10 mouse cellular contexts compared by ENCODE assay signal in the genomic region with DNA sequence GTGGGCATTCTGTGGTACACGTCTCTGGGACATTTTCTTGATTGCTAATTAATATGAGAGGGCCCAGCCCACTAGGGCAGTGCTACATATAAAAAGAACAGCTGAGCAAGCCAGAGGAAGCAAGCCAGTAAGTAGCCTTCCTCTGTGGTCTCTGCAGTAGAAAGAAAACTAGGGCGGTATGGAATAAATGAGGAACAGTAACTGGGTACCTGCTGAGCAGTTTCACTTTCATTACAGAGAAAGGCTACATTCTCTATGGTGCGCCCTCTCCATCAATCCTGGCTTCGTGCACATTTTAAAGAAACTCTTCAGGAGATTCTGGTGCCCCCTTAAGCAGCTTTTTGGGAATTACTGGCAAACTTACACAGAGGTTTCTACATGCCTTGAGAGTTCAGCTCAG. TPM values are rescaled to one million over a fixed set of nuclear protein-coding genes. Genes with fewer than 3 reads are reported as not detected.
DNase-seq lines count a peak whose midpoint lies in the region; ATAC-seq and TF ChIP-seq lines count a peak whose summit lies in the region.
"Had no signal": no experiment of that assay in that cellular context is flagged by ENCODE, and none has a peak within 500 bp of the region (broad histone marks: within the 10 kb centered on the region; RNA-seq: fewer than 3 reads in every experiment).

No protein-coding gene starts in this region.

- ATAC-seq in kidney, postnatal 0 days (replicated peaks; ENCODE audit: low FRiP score, low read depth) = no peak
- peak; percentile 86 for ATAC-seq in activated CD4-positive, CD25-positive, alpha-beta regulatory T cell, adult 4 months
- no peak for ATAC-seq in limb, embryonic 14.5 days (ENCODE audit: low FRiP score, low read depth)

- H3K9me3 ChIP-seq in kidney, postnatal 0 days (replicated peaks; ENCODE audit: low read length) = no peaks in the 10 kb centered on the region
- no peaks in the 10 kb centered on the region for H3K9me3 ChIP-seq in limb, embryonic 14.5 days (ENCODE audit: control insufficient read depth, low read length)

- H3K9ac ChIP-seq in kidney, postnatal 0 days (ENCODE audit: low read depth, low read length) = 0 out of 2 replicates have a peak overlapping the region, but pooled peaks have one; percentile 13
- H3K9ac ChIP-seq in limb, embryonic 14.5 days (ENCODE audit: low read depth, low read length, severe bottlenecking) = no peak overlapping the region

- H3K4me1 ChIP-seq in kidney, postnatal 0 days (replicated peaks; ENCODE audit: insufficient read depth, low read length) = peaks cover 23% of the 10 kb centered on the region
- peaks cover 33% of the 10 kb centered on the region for H3K4me1 ChIP-seq in limb, embryonic 14.5 days (ENCODE audit: control insufficient read depth, insufficient read depth, low read length)

- no peak overlapping the region for H3K4me2 ChIP-seq in kidney, postnatal 0 days (ENCODE audit: low read length)
- no peak overlapping the region for H3K4me2 ChIP-seq in limb, embryonic 14.5 days (replicated peaks; ENCODE audit: low read depth, low read length, severe bottlenecking)

- no peak for TF ChIP-seq POLR2A in limb, embryonic 14.5 days (IDR thresholded peaks at IDR 0.05; ENCODE audit: borderline replicate concordance, extremely low read depth, insufficient read depth, insufficient read length)

- no peak for TF ChIP-seq CTCF in kidney, postnatal 0 days (IDR thresholded peaks at IDR 0.05; ENCODE audit: low read depth)

- H3K27ac ChIP-seq in kidney, postnatal 0 days = peak overlapping the region; percentile 47
- peak overlapping the region; percentile 21 for H3K27ac ChIP-seq in limb, embryonic 14.5 days (replicated peaks; ENCODE audit: low read depth, low read length)

- 59% methylated on average over 4 of the region's 4 CpGs for WGBS in kidney, postnatal 0 days
- WGBS in limb, embryonic 14.5 days = 38% methylated on average over 4 of the region's 4 CpGs

- H3K4me3 ChIP-seq in kidney, postnatal 0 days (replicated peaks; ENCODE audit: low read depth, low read length) = no peak overlapping the region
- no peak overlapping the region for H3K4me3 ChIP-seq in limb, embryonic 14.5 days (replicated peaks; ENCODE audit: low read length)
- H3K4me3 ChIP-seq: myocyte had no signal

- H3K36me3 ChIP-seq in kidney, postnatal 0 days (ENCODE audit: insufficient read depth, low read length) = no peaks in the 10 kb centered on the region
- no peaks in the 10 kb centered on the region for H3K36me3 ChIP-seq in limb, embryonic 14.5 days (ENCODE audit: control insufficient read depth, insufficient read depth, low read length)

- no peak for DNase-seq in kidney, postnatal 0 days (ENCODE audit: low spot score)
- no peak for DNase-seq in kidney, adult 18-20 months
- peak; percentile 76 for DNase-seq in 416B (ENCODE audit: low read depth)
- DNase-seq in limb, embryonic 14.5 days (ENCODE audit: low spot score) = no peak
- no peak for DNase-seq in urinary bladder, postnatal 14 days (ENCODE audit: low spot score)
- no peak for DNase-seq in adipocyte (ENCODE audit: low spot score)
- no peak for DNase-seq in testis, postnatal 14 days (ENCODE audit: low spot score)
- DNase-seq: heart, postnatal 36 days had no signal

- no peaks in the 10 kb centered on the region for H3K27me3 ChIP-seq in kidney, postnatal 0 days (ENCODE audit: insufficient read depth, low read length)
- no peaks in the 10 kb centered on the region for H3K27me3 ChIP-seq in limb, embryonic 14.5 days (ENCODE audit: control insufficient read depth, insufficient read depth, low read length)

RNA-seq across cellular contexts. Expression of a gene that starts 47.1 kb away (rescaled TPM):
- 27.9 and 29.9 TPM in 2 replicates for polyA plus RNA-seq in kidney, postnatal 0 days (2015; fragmentation: Nextera tagmentation; extraction: Ambion mirVana)
- polyA plus RNA-seq in activated CD4-positive, CD25-positive, alpha-beta regulatory T cell, adult 4 months (2017; shearing (Covaris generic)) = 10 to 100 TPM; 15.2 to 20.8 TPM
- 36.0 and 49.8 TPM in 2 replicates for polyA plus RNA-seq in limb, embryonic 14.5 days (2012; rRNA removed)
- polyA plus RNA-seq in limb, embryonic 14.5 days (2014; fragmentation: Nextera tagmentation; extraction: Ambion mirVana) = 21.5 and 22.4 TPM in 2 replicates

RNA-seq across cellular contexts. Expression of a gene that starts 47.5 kb away (rescaled TPM):
- polyA plus RNA-seq in kidney, postnatal 0 days (2015; fragmentation: Nextera tagmentation; extraction: Ambion mirVana) = 2.1 and 2.2 TPM in 2 replicates
- polyA plus RNA-seq in activated CD4-positive, CD25-positive, alpha-beta regulatory T cell, adult 4 months (2017; shearing (Covaris generic)) = under 1 TPM; 0.22 to 0.34 TPM
- 1.9 and 2.5 TPM in 2 replicates for polyA plus RNA-seq in limb, embryonic 14.5 days (2012; rRNA removed)
- 1.3 and 2.9 TPM in 2 replicates for polyA plus RNA-seq in limb, embryonic 14.5 days (2014; fragmentation: Nextera tagmentation; extraction: Ambion mirVana)
